Mouse (Mus musculus): ENCODE results near the gene Gm21586. TPM values are rescaled to one million over a fixed set of nuclear protein-coding genes. Genes with fewer than 3 reads are reported as not detected.

Gm21586 gene
- not detected for polyA plus RNA-seq (2017; shearing (Covaris generic))

GRCm38 (mm10) chr4:42439078-42439477, at the start of gene Gm21586:
Gene Gm21586 (plus strand): TSS chr4:42439378.

DNA sequence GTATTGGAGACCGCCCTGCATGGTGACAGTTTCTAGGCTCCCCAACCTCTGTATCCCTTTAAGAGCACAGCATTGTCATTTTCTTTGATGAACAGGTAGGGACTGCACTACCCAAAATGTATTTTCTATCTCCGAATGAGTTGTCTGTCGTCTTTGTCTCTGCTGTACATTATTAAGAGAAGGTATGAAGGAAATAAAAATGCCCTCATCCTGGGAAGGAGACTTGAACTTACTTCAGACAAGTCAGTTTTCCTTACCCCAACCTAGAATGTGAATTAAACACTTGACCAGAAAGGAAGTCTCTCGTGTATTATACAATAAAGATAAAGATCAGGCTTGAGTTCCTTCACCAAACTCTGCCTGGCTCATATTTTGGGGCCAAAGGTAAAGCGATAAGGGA, 27.3 kb downstream of the Gm21586 start, which contains the start of gene Gm2163:
Gene Gm2163 (plus strand): TSS at position 301 of the 400 bp plus-strand sequence.

Other genes with a start within 250 kb of the Gm21586 start
- not detected for gene Gm10600, start 198.7 kb upstream of the Gm21586 start, polyA plus RNA-seq (2017; shearing (Covaris generic))
- not detected for gene Ccl21b, start 183.6 kb upstream of the Gm21586 start, polyA plus RNA-seq (2017; shearing (Covaris generic))
- gene Gm21953, start 145.1 kb upstream of the Gm21586 start, polyA plus RNA-seq (2017; shearing (Covaris generic)), result not detected
- not detected for gene Fam205a3, start 121.0 kb upstream of the Gm21586 start, polyA plus RNA-seq (2017; shearing (Covaris generic))
- gene Gm2163, start 27.4 kb downstream of the Gm21586 start, polyA plus RNA-seq (2017; shearing (Covaris generic)), result not detected
- not detected for gene Fam205a2, start 88.8 kb downstream of the Gm21586 start, polyA plus RNA-seq (2017; shearing (Covaris generic))
- gene Gm10591, start 172.8 kb downstream of the Gm21586 start, polyA plus RNA-seq (2017; shearing (Covaris generic)), result not detected
- gene Gm2564, start 190.3 kb downstream of the Gm21586 start, polyA plus RNA-seq (2017; shearing (Covaris generic)), result not detected
- gene Ccl27b, start 215.9 kb downstream of the Gm21586 start, polyA plus RNA-seq (2017; shearing (Covaris generic)), result not detected
- gene Il11ra2, start 222.5 kb downstream of the Gm21586 start, polyA plus RNA-seq (2017; shearing (Covaris generic)), result not detected